Mouse (Mus musculus): ENCODE results near the gene Nit1. TPM values are rescaled to one million over a fixed set of nuclear protein-coding genes. Genes with fewer than 3 reads are reported as not detected.

The Nit1 gene
- polyA plus RNA-seq, 1 experiment from 2014 or later = 42.6 TPM

Other genes with a start within 250 kb of the Nit1 start
- 7.2 and 8.3 TPM in 2 replicates for gene Cfap126, start 231.7 kb downstream of the Nit1 start, polyA plus RNA-seq (2015; fragmentation: Nextera tagmentation; extraction: Ambion mirVana)
- gene Sdhc, start 195.0 kb downstream of the Nit1 start, polyA plus RNA-seq (2015; fragmentation: Nextera tagmentation; extraction: Ambion mirVana) = 256 and 267 TPM in 2 replicates
- gene Mpz, start 194.9 kb downstream of the Nit1 start, polyA plus RNA-seq (2015; fragmentation: Nextera tagmentation; extraction: Ambion mirVana) = 0.69 and 1.0 TPM in 2 replicates
- gene Pcp4l1, start 149.4 kb downstream of the Nit1 start, polyA plus RNA-seq (2015; fragmentation: Nextera tagmentation; extraction: Ambion mirVana) = 5.0 and 5.9 TPM in 2 replicates
- gene Nr1i3, start 131.7 kb downstream of the Nit1 start, polyA plus RNA-seq (2015; fragmentation: Nextera tagmentation; extraction: Ambion mirVana) = 0.20 and 0.33 TPM in 2 replicates
- gene Tomm40l, start 123.1 kb downstream of the Nit1 start, polyA plus RNA-seq (2015; fragmentation: Nextera tagmentation; extraction: Ambion mirVana) = 34.9 and 35.4 TPM in 2 replicates
- gene Apoa2, start 120.6 kb downstream of the Nit1 start, polyA plus RNA-seq (2015; fragmentation: Nextera tagmentation; extraction: Ambion mirVana) = 9.5 and 38.1 TPM in 2 replicates
- 46.3 and 46.7 TPM in 2 replicates for gene Fcer1g, start 111.3 kb downstream of the Nit1 start, polyA plus RNA-seq (2015; fragmentation: Nextera tagmentation; extraction: Ambion mirVana)
- gene Adamts4, start 95.2 kb downstream of the Nit1 start, polyA plus RNA-seq (2015; fragmentation: Nextera tagmentation; extraction: Ambion mirVana) = 7.4 and 9.6 TPM in 2 replicates
- 241 and 266 TPM in 2 replicates for gene Ndufs2, start 94.3 kb downstream of the Nit1 start, polyA plus RNA-seq (2015; fragmentation: Nextera tagmentation; extraction: Ambion mirVana)
- 81.2 and 87.2 TPM in 2 replicates for gene B4galt3, start 75.3 kb downstream of the Nit1 start, polyA plus RNA-seq (2015; fragmentation: Nextera tagmentation; extraction: Ambion mirVana)
- 49.3 and 50.6 TPM in 2 replicates for gene Ppox, start 64.5 kb downstream of the Nit1 start, polyA plus RNA-seq (2015; fragmentation: Nextera tagmentation; extraction: Ambion mirVana)
- gene Usp21, start 57.7 kb downstream of the Nit1 start, polyA plus RNA-seq (2015; fragmentation: Nextera tagmentation; extraction: Ambion mirVana) = 84.4 and 89.7 TPM in 2 replicates
- gene Ufc1, start 50.6 kb downstream of the Nit1 start, polyA plus RNA-seq (2015; fragmentation: Nextera tagmentation; extraction: Ambion mirVana) = 105 and 109 TPM in 2 replicates
- 49.5 and 50.5 TPM in 2 replicates for gene Dedd, start 16.5 kb downstream of the Nit1 start, polyA plus RNA-seq (2015; fragmentation: Nextera tagmentation; extraction: Ambion mirVana)
- 83.8 and 91.3 TPM in 2 replicates for gene Pfdn2, start within 50 bp of the Nit1 start, polyA plus RNA-seq (2015; fragmentation: Nextera tagmentation; extraction: Ambion mirVana)
- gene Klhdc9, start 15.2 kb upstream of the Nit1 start, polyA plus RNA-seq (2015; fragmentation: Nextera tagmentation; extraction: Ambion mirVana) = 2.1 and 2.6 TPM in 2 replicates
- gene Nectin4, start 24.5 kb upstream of the Nit1 start, polyA plus RNA-seq (2015; fragmentation: Nextera tagmentation; extraction: Ambion mirVana) = 5.1 and 7.3 TPM in 2 replicates
- gene Arhgap30, start 43.3 kb upstream of the Nit1 start, polyA plus RNA-seq (2015; fragmentation: Nextera tagmentation; extraction: Ambion mirVana) = 2.2 and 3.4 TPM in 2 replicates
- gene Usf1, start 65.7 kb upstream of the Nit1 start, polyA plus RNA-seq (2015; fragmentation: Nextera tagmentation; extraction: Ambion mirVana) = 72.9 and 85.7 TPM in 2 replicates
- 6.4 and 7.5 TPM in 2 replicates for gene Tstd1, start 73.2 kb upstream of the Nit1 start, polyA plus RNA-seq (2015; fragmentation: Nextera tagmentation; extraction: Ambion mirVana)
- 102 and 115 TPM in 2 replicates for gene F11r, start 91.9 kb upstream of the Nit1 start, polyA plus RNA-seq (2015; fragmentation: Nextera tagmentation; extraction: Ambion mirVana)
- gene Alyref2, start 157.8 kb upstream of the Nit1 start, polyA plus RNA-seq (2015; fragmentation: Nextera tagmentation; extraction: Ambion mirVana) = 12.8 and 13.0 TPM in 2 replicates
- not detected in 2 replicates for gene Itln1, start 189.6 kb upstream of the Nit1 start, polyA plus RNA-seq (2015; fragmentation: Nextera tagmentation; extraction: Ambion mirVana)
- 0.43 and 0.57 TPM in 2 replicates for gene Cd244a, start 213.5 kb upstream of the Nit1 start, polyA plus RNA-seq (2015; fragmentation: Nextera tagmentation; extraction: Ambion mirVana)

Measured in lung, embryonic 15.5 days (tissue).